ENCODE assay signal across 32 mouse cellular contexts in genomic region chr13:93608476-93608875, GRCm38 (mm10). TPM values are rescaled to one million over a fixed set of nuclear protein-coding genes. Genes with fewer than 3 reads are reported as not detected.
DNase-seq lines count a peak whose midpoint lies in the region; ATAC-seq and TF ChIP-seq lines count a peak whose summit lies in the region.
"Had no signal": no experiment of that assay in that cellular context is flagged by ENCODE, and none has a peak within 500 bp of the region (broad histone marks: within the 10 kb centered on the region; RNA-seq: fewer than 3 reads in every experiment).

No protein-coding gene starts in this region.

- no peak overlapping the region for H3K4me2 ChIP-seq in kidney, embryonic 15.5 days
- no peak overlapping the region for H3K4me2 ChIP-seq in kidney, embryonic 16.5 days (replicated peaks; ENCODE audit: low read depth, low read length)
- H3K4me2 ChIP-seq: embryonic facial prominence, embryonic 13.5 days; forebrain, embryonic 13.5 days; heart, embryonic 11.5 days; hindbrain, embryonic 12.5 days; hindbrain, embryonic 15.5 days had no signal

- no peaks in the 10 kb centered on the region for H3K9me3 ChIP-seq in kidney, embryonic 15.5 days (replicated peaks)
- no peaks in the 10 kb centered on the region for H3K9me3 ChIP-seq in kidney, embryonic 16.5 days (ENCODE audit: low read length)
- H3K9me3 ChIP-seq: embryonic facial prominence, embryonic 13.5 days; forebrain, embryonic 10.5 days; forebrain, embryonic 13.5 days; G1E; hindbrain, embryonic 12.5 days; hindbrain, embryonic 15.5 days had no signal

- intact Hi-C loops in left cerebral cortex, adult 2 months (cut with DNase I) = loop anchor here (10.0 kb wide), 1 partner anchor 624 kb away; no protein-coding TSS in a partner anchor
- intact Hi-C loops in left cerebral cortex, postnatal 10 days (cut with DNase I) = loop anchor here (5.0 kb wide), 1 partner anchor 96 kb away; no protein-coding TSS in a partner anchor

- no peaks in the 10 kb centered on the region for H3K36me3 ChIP-seq in kidney, embryonic 15.5 days
- H3K36me3 ChIP-seq in kidney, embryonic 16.5 days (ENCODE audit: insufficient read depth, low read length) = no peaks in the 10 kb centered on the region
- H3K36me3 ChIP-seq: embryonic facial prominence, embryonic 13.5 days; forebrain, embryonic 10.5 days; G1E; hindbrain, embryonic 12.5 days; hindbrain, embryonic 15.5 days had no signal

- no peak for ATAC-seq in kidney, embryonic 15.5 days (replicated peaks; ENCODE audit: low FRiP score)
- ATAC-seq in kidney, embryonic 16.5 days (ENCODE audit: low FRiP score, low TSS enrichment) = no peak
- ATAC-seq: forebrain, embryonic 13.5 days; forebrain, postnatal 0 days; Patski had no signal

- TF ChIP-seq CTCF in left cerebral cortex, adult 2 months (IDR thresholded peaks at IDR 0.05) = no peak

- no peak overlapping the region for H3K9ac ChIP-seq in kidney, embryonic 15.5 days
- no peak overlapping the region for H3K9ac ChIP-seq in kidney, embryonic 16.5 days (replicated peaks; ENCODE audit: low read length)
- H3K9ac ChIP-seq: embryonic facial prominence, embryonic 13.5 days; forebrain, embryonic 13.5 days; forebrain, postnatal 0 days; hindbrain, embryonic 12.5 days; hindbrain, embryonic 15.5 days had no signal

- H3K27ac ChIP-seq in kidney, embryonic 15.5 days = no peak overlapping the region
- no peak overlapping the region for H3K27ac ChIP-seq in kidney, embryonic 16.5 days (ENCODE audit: low read length)
- H3K27ac ChIP-seq in left cerebral cortex, adult 2 months = peak overlapping the region; percentile 17; the same call in 1 of the 2 replicates
- H3K27ac ChIP-seq: embryonic facial prominence, embryonic 13.5 days; forebrain, embryonic 10.5 days; forebrain, embryonic 13.5 days; gastrocnemius, adult 2 months; hindbrain, embryonic 12.5 days; hindbrain, embryonic 15.5 days had no signal

- peak; percentile 11 for DNase-seq in kidney, adult 11 months
- peak; percentile 36 for DNase-seq in kidney, adult 9 months
- no peak for DNase-seq in left cerebral cortex, adult 2 months (ENCODE audit: extremely low spot score in 1 of 2, low spot score in 2 of 2)
- no peak for DNase-seq in left cerebral cortex, postnatal 10 days (ENCODE audit: extremely low spot score in 1 of 2, low spot score in 2 of 2)
- peak; percentile 37 for DNase-seq in brain, adult 2 months (ENCODE audit: low read depth, low spot score)
- DNase-seq: adrenal gland, postnatal 10 days; adrenal gland, postnatal 36 days; B cell, adult 2 months; cerebellum, adult 11 months; cerebellum, adult 2 months; cerebellum, adult 9-11 months; cerebellum, postnatal 25 days; forebrain, postnatal 0 days; gastrocnemius, adult 2 months; gastrocnemius, postnatal 14 days; heart, adult 11 months had no signal

- peaks cover 21% of the 10 kb centered on the region for H3K4me1 ChIP-seq in kidney, embryonic 15.5 days
- H3K4me1 ChIP-seq in kidney, embryonic 16.5 days (ENCODE audit: insufficient read depth, low read length) = peaks cover 10% of the 10 kb centered on the region
- H3K4me1 ChIP-seq: forebrain, embryonic 10.5 days; hindbrain, embryonic 12.5 days had no signal

- no peaks in the 10 kb centered on the region for H3K27me3 ChIP-seq in kidney, embryonic 15.5 days
- H3K27me3 ChIP-seq in kidney, embryonic 16.5 days (ENCODE audit: insufficient read depth, low read length) = no peaks in the 10 kb centered on the region
- H3K27me3 ChIP-seq: CH12.LX; embryonic facial prominence, embryonic 13.5 days; forebrain, embryonic 13.5 days; hindbrain, embryonic 12.5 days; hindbrain, embryonic 15.5 days had no signal

- 83% methylated on average over 2 of the region's 2 CpGs for WGBS in kidney, embryonic 15.5 days
- 81% methylated on average over 2 of the region's 2 CpGs for WGBS in kidney, embryonic 16.5 days

- H3K4me3 ChIP-seq in kidney, embryonic 15.5 days (replicated peaks) = no peak overlapping the region
- no peak overlapping the region for H3K4me3 ChIP-seq in kidney, embryonic 16.5 days (ENCODE audit: low read length)
- no peak overlapping the region for H3K4me3 ChIP-seq in left cerebral cortex, adult 2 months
- H3K4me3 ChIP-seq: embryonic facial prominence, embryonic 13.5 days; forebrain, embryonic 10.5 days; forebrain, embryonic 13.5 days; gastrocnemius, adult 2 months; hindbrain, embryonic 12.5 days; hindbrain, embryonic 15.5 days had no signal

RNA-seq across cellular contexts. Expression of gene Bhmt, which starts 29.3 kb away (rescaled TPM):
- polyA plus RNA-seq in kidney, embryonic 15.5 days (2015; fragmentation: Nextera tagmentation; extraction: Ambion mirVana) = 0.86 and 1.0 TPM in 2 replicates
- polyA plus RNA-seq in kidney, embryonic 16.5 days (2015; fragmentation: Nextera tagmentation; extraction: Ambion mirVana) = 0.23 and 0.87 TPM in 2 replicates
- total RNA-seq in left cerebral cortex, adult 2 months (2021) = not detected
- not detected for total RNA-seq in left cerebral cortex, postnatal 10 days (2021)
- total RNA-seq: CH12.LX; common myeloid progenitor, adult 5-6 weeks; forebrain, postnatal 0 days; gastrocnemius, adult 2 months; heart, adult 8-10 months; heart, postnatal 25 days; hematopoietic stem cell, adult 5-6 weeks had no signal
- polyA plus RNA-seq: cerebellum, adult 2 months; embryonic facial prominence, embryonic 13.5 days; forebrain, embryonic 10.5 days; G1E; heart, embryonic 14.5 days; Patski had no signal

Comparison
In these comparisons a context has a peak if more than half of its experiments do, and no peak if none do; other contexts are left out.
1. DNase-seq: peak in kidney, adult 11 months (single experiment), kidney, adult 9 months (single experiment) and brain, adult 2 months (single experiment); none in left cerebral cortex, adult 2 months (0 of 2) and left cerebral cortex, postnatal 10 days (0 of 2).